ENCODE assay signal across 12 mouse cellular contexts in genomic region chr9:105467787-105468186, GRCm38 (mm10). TPM values are rescaled to one million over a fixed set of nuclear protein-coding genes. Genes with fewer than 3 reads are reported as not detected.
DNase-seq lines count a peak whose midpoint lies in the region; ATAC-seq and TF ChIP-seq lines count a peak whose summit lies in the region.
"Had no signal": no experiment of that assay in that cellular context is flagged by ENCODE, and none has a peak within 500 bp of the region (broad histone marks: within the 10 kb centered on the region; RNA-seq: fewer than 3 reads in every experiment).

No protein-coding gene starts in this region.

- H3K36me3 ChIP-seq in intestine, postnatal 0 days (ENCODE audit: control insufficient read depth, insufficient read depth) = peaks cover 18% of the 10 kb centered on the region
- H3K36me3 ChIP-seq in intestine, embryonic 15.5 days = peaks cover 14% of the 10 kb centered on the region
- H3K36me3 ChIP-seq in midbrain, postnatal 0 days (ENCODE audit: insufficient read depth, low read length) = peaks cover 5% of the 10 kb centered on the region
- H3K36me3 ChIP-seq in midbrain, embryonic 16.5 days (ENCODE audit: control insufficient read depth, insufficient read depth, low read length) = peaks cover 23% of the 10 kb centered on the region
- peaks cover 0 to 5% of the 10 kb centered on the region in 2 experiments; a peak in 2 of 4 replicates for H3K36me3 ChIP-seq in MEL (ENCODE audit: control insufficient read depth in 1 of 2, insufficient read depth in 2 of 2, low read length in 2 of 2)
- peaks cover 11% of the 10 kb centered on the region for H3K36me3 ChIP-seq in small intestine, adult 2 months (ENCODE audit: control insufficient read depth, insufficient read depth, low read length)

- no peaks in the 10 kb centered on the region for H3K9me3 ChIP-seq in intestine, postnatal 0 days (ENCODE audit: control insufficient read depth)
- H3K9me3 ChIP-seq in intestine, embryonic 15.5 days = no peaks in the 10 kb centered on the region
- no peaks in the 10 kb centered on the region for H3K9me3 ChIP-seq in midbrain, postnatal 0 days (ENCODE audit: low read length)
- H3K9me3 ChIP-seq in midbrain, embryonic 16.5 days (replicated peaks; ENCODE audit: control insufficient read depth, low read length, poor library complexity, severe bottlenecking) = 0 out of 2 replicates have a peak, but pooled peaks cover 4% of the 10 kb centered on the region
- no peaks in the 10 kb centered on the region for H3K9me3 ChIP-seq in MEL (replicated peaks; ENCODE audit: insufficient read depth, low read length)
- H3K9me3 ChIP-seq: hindbrain, embryonic 15.5 days had no signal

- no peak overlapping the region for H3K4me3 ChIP-seq in intestine, postnatal 0 days (ENCODE audit: low read depth, low read length)
- no peak overlapping the region for H3K4me3 ChIP-seq in intestine, embryonic 15.5 days (replicated peaks)
- no peak overlapping the region for H3K4me3 ChIP-seq in midbrain, postnatal 0 days (ENCODE audit: low read depth, low read length)
- no peak overlapping the region for H3K4me3 ChIP-seq in midbrain, embryonic 16.5 days (ENCODE audit: low read depth, low read length)
- no peak overlapping the region for H3K4me3 ChIP-seq in MEL (ENCODE audit: control insufficient read depth in 1 of 2, insufficient read depth in 1 of 2, low read depth in 2 of 2, low read length in 2 of 2)
- no peak overlapping the region for H3K4me3 ChIP-seq in small intestine, adult 2 months (ENCODE audit: low read depth, low read length)
- H3K4me3 ChIP-seq: heart, embryonic 10.5 days; hindbrain, embryonic 15.5 days; limb, embryonic 13.5 days; megakaryocyte, embryonic 14.5 days had no signal

- WGBS in intestine, postnatal 0 days = 97% methylated on average over 3 of the region's 3 CpGs
- WGBS in intestine, embryonic 15.5 days = 95% methylated on average over 3 of the region's 3 CpGs
- WGBS in midbrain, postnatal 0 days = 96% methylated on average over 3 of the region's 3 CpGs
- WGBS in midbrain, embryonic 16.5 days = 96% methylated on average over 3 of the region's 3 CpGs
- 98% methylated on average over 3 of the region's 3 CpGs for WGBS in small intestine, adult 2 months

- H3K4me2 ChIP-seq in intestine, postnatal 0 days (replicated peaks; ENCODE audit: low read depth) = no peak overlapping the region
- no peak overlapping the region for H3K4me2 ChIP-seq in intestine, embryonic 15.5 days (replicated peaks)
- no peak overlapping the region for H3K4me2 ChIP-seq in midbrain, postnatal 0 days (ENCODE audit: low read depth, low read length, poor library complexity, severe bottlenecking)
- H3K4me2 ChIP-seq in midbrain, embryonic 16.5 days (ENCODE audit: low read length) = no peak overlapping the region
- H3K4me2 ChIP-seq: hindbrain, embryonic 15.5 days; limb, embryonic 13.5 days had no signal

- no peak for ATAC-seq in intestine, postnatal 0 days
- no peak for ATAC-seq in intestine, embryonic 15.5 days
- ATAC-seq in midbrain, postnatal 0 days (ENCODE audit: low FRiP score) = no peak
- ATAC-seq in midbrain, embryonic 16.5 days = no peak
- ATAC-seq: forebrain, embryonic 14.5 days had no signal

- no peak for DNase-seq in midbrain, postnatal 0 days (ENCODE audit: low spot score)
- DNase-seq in MEL (ENCODE audit: low read depth, low spot score) = peak; percentile 50
- no peak for DNase-seq in MN1 (ENCODE audit: low spot score)

- H3K27me3 ChIP-seq in intestine, postnatal 0 days (replicated peaks; ENCODE audit: control insufficient read depth, insufficient read depth, low read length) = no peaks in the 10 kb centered on the region
- no peaks in the 10 kb centered on the region for H3K27me3 ChIP-seq in intestine, embryonic 15.5 days (replicated peaks)
- no peaks in the 10 kb centered on the region for H3K27me3 ChIP-seq in midbrain, postnatal 0 days (ENCODE audit: insufficient read depth, low read length)
- no peaks in the 10 kb centered on the region for H3K27me3 ChIP-seq in midbrain, embryonic 16.5 days (ENCODE audit: control insufficient read depth, insufficient read depth, low read depth, low read length)
- H3K27me3 ChIP-seq in MEL (ENCODE audit: control insufficient read depth in 1 of 2, insufficient read depth in 2 of 2, low read length in 2 of 2) = no peaks in the 10 kb centered on the region
- H3K27me3 ChIP-seq in small intestine, adult 2 months (ENCODE audit: control insufficient read depth, insufficient read depth, low read length) = no peaks in the 10 kb centered on the region
- H3K27me3 ChIP-seq: hindbrain, embryonic 15.5 days; limb, embryonic 13.5 days; megakaryocyte, embryonic 14.5 days had no signal

- no peaks in the 10 kb centered on the region for H3K4me1 ChIP-seq in intestine, postnatal 0 days (replicated peaks; ENCODE audit: control insufficient read depth, insufficient read depth, low read length)
- no peaks in the 10 kb centered on the region for H3K4me1 ChIP-seq in intestine, embryonic 15.5 days (replicated peaks)
- H3K4me1 ChIP-seq in midbrain, postnatal 0 days (ENCODE audit: insufficient read depth, low read length) = no peaks in the 10 kb centered on the region
- no peaks in the 10 kb centered on the region for H3K4me1 ChIP-seq in midbrain, embryonic 16.5 days (ENCODE audit: control insufficient read depth, insufficient read depth, low read length)
- no peaks in the 10 kb centered on the region for H3K4me1 ChIP-seq in MEL (ENCODE audit: control insufficient read depth in 1 of 2, insufficient read depth in 2 of 2, low read length in 2 of 2)
- H3K4me1 ChIP-seq in small intestine, adult 2 months (ENCODE audit: control insufficient read depth, insufficient read depth, insufficient read length, low read length) = no peaks in the 10 kb centered on the region
- H3K4me1 ChIP-seq: heart, embryonic 10.5 days; hindbrain, embryonic 15.5 days; limb, embryonic 13.5 days had no signal

- no peak overlapping the region for H3K9ac ChIP-seq in intestine, postnatal 0 days (ENCODE audit: low read depth, low read length)
- no peak overlapping the region for H3K9ac ChIP-seq in intestine, embryonic 15.5 days
- H3K9ac ChIP-seq in midbrain, postnatal 0 days (replicated peaks; ENCODE audit: low read length, poor library complexity, severe bottlenecking) = no peak overlapping the region
- H3K9ac ChIP-seq in midbrain, embryonic 16.5 days (ENCODE audit: low read depth, low read length) = no peak overlapping the region
- H3K9ac ChIP-seq in MEL (ENCODE audit: control insufficient read depth, low read depth, low read length, poor library complexity, severe bottlenecking) = no peak overlapping the region
- H3K9ac ChIP-seq: hindbrain, embryonic 15.5 days; limb, embryonic 13.5 days had no signal

- no peak for TF ChIP-seq POLR2A in MEL (IDR thresholded peaks at IDR 0.05; ENCODE audit: control insufficient read depth in 1 of 2, insufficient read depth in 1 of 2, low read depth in 1 of 2, low read length in 2 of 2, poor library complexity in 1 of 2)
- no peak for TF ChIP-seq POLR2A in small intestine, adult 2 months (IDR thresholded peaks at IDR 0.05; ENCODE audit: low read depth, low read length)

- peak; percentile 51 for TF ChIP-seq RAD21 in MEL (IDR thresholded peaks at IDR 0.05; ENCODE audit: low read depth, low read length)

- no peak for TF ChIP-seq EP300 in MEL (IDR thresholded peaks at IDR 0.05; ENCODE audit: low read depth in 1 of 2, low read length in 2 of 2)

- H3K27ac ChIP-seq in intestine, postnatal 0 days (ENCODE audit: low read depth, low read length) = no peak overlapping the region
- H3K27ac ChIP-seq in intestine, embryonic 15.5 days = no peak overlapping the region
- no peak overlapping the region for H3K27ac ChIP-seq in midbrain, postnatal 0 days (ENCODE audit: low read depth, low read length)
- no peak overlapping the region for H3K27ac ChIP-seq in midbrain, embryonic 16.5 days (ENCODE audit: low read length)
- no peak overlapping the region for H3K27ac ChIP-seq in MEL (ENCODE audit: control insufficient read depth, low read depth, low read length)
- H3K27ac ChIP-seq in small intestine, adult 2 months (ENCODE audit: insufficient read depth, low read depth, low read length) = no peak overlapping the region
- H3K27ac ChIP-seq: heart, embryonic 10.5 days; hindbrain, embryonic 15.5 days; limb, embryonic 13.5 days had no signal

- peak; percentile 54 for TF ChIP-seq CTCF in intestine, postnatal 0 days (IDR thresholded peaks at IDR 0.05; ENCODE audit: low read depth)
- TF ChIP-seq CTCF in midbrain, postnatal 0 days (IDR thresholded peaks at IDR 0.05) = peak; percentile 57
- peak; percentile 24 to 60 (median 48); a peak in 5 of 6 replicates for TF ChIP-seq CTCF in MEL (IDR thresholded peaks at IDR 0.05 in 2 of 3, conservative IDR thresholded peaks at IDR 0.05 in 1 of 3; ENCODE audit: control insufficient read depth in 1 of 3, insufficient read depth in 1 of 3, low read depth in 2 of 3, low read length in 3 of 3, poor library complexity in 1 of 3, severe bottlenecking in 1 of 3)
- TF ChIP-seq CTCF in small intestine, adult 2 months (IDR thresholded peaks at IDR 0.05; ENCODE audit: extremely low read depth, insufficient read length, insufficient replicate concordance, low read depth, low read length) = peak; percentile 31; the same call in 1 of the 2 replicates

- H3K79me2 ChIP-seq in MEL (ENCODE audit: control insufficient read depth, insufficient read depth, low read length, poor library complexity) = no peaks in the 10 kb centered on the region

TF ChIP-seq in MEL, 35 proteins besides CTCF, POLR2A, EP300 and RAD21:
- TF ChIP-seq SMC3 (IDR thresholded peaks at IDR 0.05; ENCODE audit: low read depth, low read length) = peak; percentile 57
- peak; percentile 40; the same call in 1 of the 2 replicates for TF ChIP-seq ZC3H11A (IDR thresholded peaks at IDR 0.05; ENCODE audit: low read depth, low read length)
- no peak for TF ChIP-seq MAFK (IDR thresholded peaks at IDR 0.05; ENCODE audit: borderline replicate concordance, low read depth, low read length)
- TF ChIP-seq HCFC1 (IDR thresholded peaks at IDR 0.05; ENCODE audit: low read depth, low read length) = no peak
- no peak for TF ChIP-seq GATA1 (IDR thresholded peaks at IDR 0.05; ENCODE audit: low read depth, low read length)
- no peak for TF ChIP-seq UBTF (IDR thresholded peaks at IDR 0.05; ENCODE audit: borderline replicate concordance, insufficient read depth, low read depth, low read length)
- no peak for TF ChIP-seq TAL1 (IDR thresholded peaks at IDR 0.05; ENCODE audit: low read length)

RNA-seq across cellular contexts. Expression of gene Atp2c1, which starts 59.3 kb away (rescaled TPM):
- 22.9 and 26.9 TPM in 2 replicates for polyA plus RNA-seq in intestine, postnatal 0 days (2015; fragmentation: Nextera tagmentation; extraction: Ambion mirVana)
- polyA plus RNA-seq in intestine, embryonic 15.5 days (2015; fragmentation: Nextera tagmentation; extraction: Ambion mirVana) = 47.0 and 57.0 TPM in 2 replicates
- total RNA-seq in midbrain, postnatal 0 days (2014; rRNA removed) = 157 and 184 TPM in 2 replicates
- 65.7 and 70.6 TPM in 2 replicates for polyA plus RNA-seq in midbrain, postnatal 0 days (2015; fragmentation: Nextera tagmentation; extraction: Ambion mirVana)
- polyA plus RNA-seq in midbrain, embryonic 16.5 days (2015; fragmentation: Nextera tagmentation; extraction: Ambion mirVana) = 108 and 136 TPM in 2 replicates
- 31.9 and 33.6 TPM in 2 replicates for total RNA-seq in MEL (2012; rRNA removed)
- 10 to 100 TPM in 1 of 2 experiments, not detected in 1; 32.7 TPM for polyA plus RNA-seq in MEL (2012; ENCODE audit: insufficient read depth in 1 of 2, insufficient read length in 2 of 2, low read depth in 1 of 2, low replicate concordance in 2 of 2, missing spikeins in 1 of 2)
- polyA plus RNA-seq in small intestine, adult 2 months (2012; rRNA removed) = 22.5 and 34.1 TPM in 2 replicates
